Mouse (Mus musculus): ENCODE data around the gene Slc22a3. TPM values are rescaled to one million over a fixed set of nuclear protein-coding genes. Genes with fewer than 3 reads are reported as not detected.

Gene Slc22a3
- polyA plus RNA-seq, 1 experiment from 2014 or later = 0.65 TPM

GRCm38 (mm10) chr17:12455143-12455790 lies 52.2 kb downstream of the Slc22a3 start:
- ATAC-seq = no peak
- no peak overlapping the region for H3K4me3 ChIP-seq (ENCODE audit: low read depth, low read length)
- no peaks in the 10 kb centered on the region for H3K27me3 ChIP-seq (ENCODE audit: insufficient read depth, low read length)
- peak; percentile 64 for TF ChIP-seq CTCF (IDR thresholded peaks at IDR 0.05; ENCODE audit: low read depth)
- TF ChIP-seq EP300 (IDR thresholded peaks at IDR 0.05; ENCODE audit: low read depth) = no peak
- H3K4me2 ChIP-seq (ENCODE audit: low read depth, low read length) = no peak overlapping the region
- 66% methylated on average over 5 of the region's 5 CpGs for WGBS (ENCODE audit: insufficient replicate concordance)
- no peaks in the 10 kb centered on the region for H3K4me1 ChIP-seq (ENCODE audit: insufficient read depth)
- DNase-seq = peak; percentile 42
- no peak overlapping the region for H3K27ac ChIP-seq (ENCODE audit: low read depth)
- H3K9ac ChIP-seq (replicated peaks) = no peak overlapping the region
- no peaks in the 10 kb centered on the region for H3K9me3 ChIP-seq (ENCODE audit: low read length)
- no peaks in the 10 kb centered on the region for H3K36me3 ChIP-seq (replicated peaks; ENCODE audit: insufficient read depth, low read length)

DNA sequence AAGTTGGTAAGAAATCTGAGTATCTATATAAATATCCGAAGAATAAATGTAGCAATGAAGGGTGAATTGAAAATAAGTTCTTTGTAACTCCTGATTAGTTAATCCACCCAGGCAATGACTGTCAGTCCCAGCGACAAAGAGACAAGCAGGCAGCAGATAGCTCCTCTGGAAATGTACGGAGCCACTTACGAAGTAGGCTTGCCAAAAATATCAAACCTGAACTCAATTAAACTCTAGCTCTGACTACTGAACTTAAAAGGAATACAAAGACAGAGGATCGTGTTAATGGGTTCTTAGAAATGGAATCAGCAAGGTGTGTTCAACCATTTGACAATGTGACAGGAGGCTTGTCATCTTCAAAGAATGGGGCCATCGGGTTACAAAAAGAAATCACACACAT lies 53.8 kb downstream of the Slc22a3 start:
- Histone ChIP-seq H3K9me3 (ENCODE audit: low read length) (no peaks in the 10 kb centered on the region), H3K36me3 (replicated peaks; ENCODE audit: insufficient read depth, low read length) (no peaks in the 10 kb centered on the region), H3K27ac (ENCODE audit: low read depth) (no peak overlapping the region), H3K4me2 (ENCODE audit: low read depth, low read length) (no peak overlapping the region), H3K9ac (replicated peaks) (no peak overlapping the region), H3K4me1 (ENCODE audit: insufficient read depth) (no peaks in the 10 kb centered on the region), H3K4me3 (ENCODE audit: low read depth, low read length) (no peak overlapping the region), H3K27me3 (ENCODE audit: insufficient read depth, low read length) (no peaks in the 10 kb centered on the region)
- ATAC-seq = no peak
- 79% methylated on average over 6 of the region's 6 CpGs for WGBS (ENCODE audit: insufficient replicate concordance)
- TF ChIP-seq CTCF (IDR thresholded peaks at IDR 0.05; ENCODE audit: low read depth) = no peak
- no peak for DNase-seq

- no peak overlapping the region for H3K4me3 ChIP-seq (ENCODE audit: low read depth, low read length)
- DNase-seq = peak; percentile 28
- no peak overlapping the region for H3K4me2 ChIP-seq (ENCODE audit: low read depth, low read length)
- H3K27ac ChIP-seq (ENCODE audit: low read depth) = no peak overlapping the region
- 60% methylated on average over 11 of the region's 11 CpGs for WGBS (ENCODE audit: insufficient replicate concordance)
- no peaks in the 10 kb centered on the region for H3K9me3 ChIP-seq (ENCODE audit: low read length)
- H3K27me3 ChIP-seq (ENCODE audit: insufficient read depth, low read length) = no peaks in the 10 kb centered on the region
- no peaks in the 10 kb centered on the region for H3K4me1 ChIP-seq (ENCODE audit: insufficient read depth)
- H3K36me3 ChIP-seq (replicated peaks; ENCODE audit: insufficient read depth, low read length) = no peaks in the 10 kb centered on the region
- no peak overlapping the region for H3K9ac ChIP-seq (replicated peaks)
- TF ChIP-seq EP300 (IDR thresholded peaks at IDR 0.05; ENCODE audit: low read depth) (no peak), CTCF (IDR thresholded peaks at IDR 0.05; ENCODE audit: low read depth) (no peak)
- peak; percentile 87 for ATAC-seq
Observed at GRCm38 (mm10) chr17:12452862-12453531, 54.5 kb downstream of the Slc22a3 start.

- no peak for DNase-seq
- H3K4me1 ChIP-seq (ENCODE audit: insufficient read depth) = no peaks in the 10 kb centered on the region
Observed at GRCm38 (mm10) chr17:12451234-12451633, 56.3 kb downstream of the Slc22a3 start.

DNA sequence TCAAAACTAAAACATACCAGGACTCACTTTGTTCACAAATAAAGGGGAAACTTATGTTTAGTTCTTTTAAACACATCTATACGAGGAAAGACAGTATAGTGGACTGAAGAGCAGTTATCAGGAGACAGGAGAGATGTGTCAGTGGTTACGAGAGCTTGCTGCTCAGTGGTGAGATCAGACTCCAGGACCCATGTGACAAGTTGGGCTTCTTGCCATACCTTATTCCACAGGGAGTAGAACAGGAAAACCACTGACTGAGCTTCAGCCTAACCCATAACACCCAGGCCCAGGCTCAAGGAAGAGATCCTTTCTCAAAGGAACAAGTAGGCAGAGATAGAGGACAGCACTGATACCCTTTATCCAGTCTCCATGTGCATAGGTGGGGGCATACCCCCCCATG lies 62.9 kb downstream of the Slc22a3 start:
- no peaks in the 10 kb centered on the region for H3K36me3 ChIP-seq (replicated peaks; ENCODE audit: insufficient read depth, low read length)
- TF ChIP-seq CTCF (IDR thresholded peaks at IDR 0.05; ENCODE audit: low read depth) (no peak), EP300 (IDR thresholded peaks at IDR 0.05; ENCODE audit: low read depth) (no peak)
- 65% methylated on average over 2 of the region's 2 CpGs for WGBS (ENCODE audit: insufficient replicate concordance)
- no peak overlapping the region for H3K9ac ChIP-seq (replicated peaks)
- H3K27me3 ChIP-seq (ENCODE audit: insufficient read depth, low read length) = no peaks in the 10 kb centered on the region; the same call in 1 of the 2 replicates
- no peaks in the 10 kb centered on the region for H3K9me3 ChIP-seq (ENCODE audit: low read length)
- H3K4me2 ChIP-seq (ENCODE audit: low read depth, low read length) = no peak overlapping the region
- no peak overlapping the region for H3K4me3 ChIP-seq (ENCODE audit: low read depth, low read length)
- H3K4me1 ChIP-seq (ENCODE audit: insufficient read depth) = no peaks in the 10 kb centered on the region
- no peak overlapping the region for H3K27ac ChIP-seq (ENCODE audit: low read depth)
- no peak for ATAC-seq
- DNase-seq = no peak

More at GRCm38 (mm10) chr17:12451234-12451633, 56.3 kb downstream of the Slc22a3 start:
- 75% methylated on average over 4 of the region's 4 CpGs for WGBS (ENCODE audit: insufficient replicate concordance)
- TF ChIP-seq CTCF (IDR thresholded peaks at IDR 0.05; ENCODE audit: low read depth) (peak; percentile 25), EP300 (IDR thresholded peaks at IDR 0.05; ENCODE audit: low read depth) (no peak)
- no peaks in the 10 kb centered on the region for H3K9me3 ChIP-seq (ENCODE audit: low read length)
- H3K36me3 ChIP-seq (replicated peaks; ENCODE audit: insufficient read depth, low read length) = no peaks in the 10 kb centered on the region
- H3K9ac ChIP-seq (replicated peaks) = no peak overlapping the region
- no peak overlapping the region for H3K27ac ChIP-seq (ENCODE audit: low read depth)
- H3K27me3 ChIP-seq (ENCODE audit: insufficient read depth, low read length) = no peaks in the 10 kb centered on the region
- no peak overlapping the region for H3K4me2 ChIP-seq (ENCODE audit: low read depth, low read length)
- no peak for ATAC-seq
- H3K4me3 ChIP-seq (ENCODE audit: low read depth, low read length) = no peak overlapping the region

DNA sequence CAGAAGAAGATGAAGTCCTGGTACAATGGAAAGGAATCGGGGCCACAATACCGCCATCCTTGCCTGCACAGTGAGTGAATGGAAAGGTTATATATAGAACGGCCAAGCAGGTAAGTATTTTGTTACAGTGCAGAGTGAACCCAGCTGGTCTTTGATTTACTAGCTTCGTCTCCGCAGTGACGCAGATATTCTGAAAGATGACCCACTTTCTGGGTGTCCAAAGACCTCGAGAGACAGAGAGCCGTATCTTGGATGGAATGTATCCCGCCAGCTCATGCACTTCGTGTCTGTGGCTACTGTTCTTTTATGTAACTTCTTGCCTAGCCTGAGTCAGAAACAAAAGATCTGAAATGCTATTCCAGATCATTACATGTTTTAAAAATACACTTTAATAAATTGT lies 69.7 kb downstream of the Slc22a3 start:
- Histone ChIP-seq H3K9me3 (ENCODE audit: low read length) (no peaks in the 10 kb centered on the region), H3K27ac (ENCODE audit: low read depth) (no peak overlapping the region), H3K27me3 (ENCODE audit: insufficient read depth, low read length) (no peaks in the 10 kb centered on the region), H3K9ac (replicated peaks) (no peak overlapping the region), H3K36me3 (replicated peaks; ENCODE audit: insufficient read depth, low read length) (no peaks in the 10 kb centered on the region), H3K4me3 (ENCODE audit: low read depth, low read length) (no peak overlapping the region), H3K4me2 (ENCODE audit: low read depth, low read length) (no peak overlapping the region), H3K4me1 (ENCODE audit: insufficient read depth) (no peaks in the 10 kb centered on the region)
- 84% methylated on average over 10 of the region's 10 CpGs for WGBS (ENCODE audit: insufficient replicate concordance)
- no peak for DNase-seq
- no peak for ATAC-seq
- TF ChIP-seq EP300 (IDR thresholded peaks at IDR 0.05; ENCODE audit: low read depth) = no peak
- no peak for TF ChIP-seq CTCF (IDR thresholded peaks at IDR 0.05; ENCODE audit: low read depth)
